Mouse (Mus musculus) regulatory T cell (primary cell): ENCODE measurements around the gene Tent4b.

Source experiments
- in situ Hi-C: fragments of 300-600 bp; cut with MboI, MseI; formaldehyde crosslinking; loops from one replicate; pipeline ENCODE4 v1.15.1; 2025; ENCODE audit warnings: high pct_unique_total_duplicates

Tent4b gene

DNA sequence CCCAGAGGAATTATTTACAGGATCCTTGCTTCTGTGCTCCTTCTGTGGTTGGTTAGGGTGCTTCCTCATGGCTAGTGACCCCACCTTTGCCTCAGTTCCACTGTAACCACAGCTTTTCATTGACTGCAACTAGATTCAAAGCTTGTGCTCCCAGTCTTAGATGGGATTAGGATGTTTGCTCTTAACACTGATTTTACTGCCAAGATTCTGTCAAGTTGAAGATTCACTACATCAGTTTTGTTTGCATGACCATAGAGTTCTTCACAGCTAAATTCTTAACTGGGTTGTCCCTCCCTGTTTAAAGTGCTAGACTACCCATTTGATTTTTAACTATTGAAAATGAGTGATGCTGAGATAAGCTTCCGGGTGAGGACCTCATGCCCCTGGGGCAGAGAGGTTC is 29.3 kb downstream of the Tent4b start:
- in situ Hi-C loops, result no loop called here

DNA sequence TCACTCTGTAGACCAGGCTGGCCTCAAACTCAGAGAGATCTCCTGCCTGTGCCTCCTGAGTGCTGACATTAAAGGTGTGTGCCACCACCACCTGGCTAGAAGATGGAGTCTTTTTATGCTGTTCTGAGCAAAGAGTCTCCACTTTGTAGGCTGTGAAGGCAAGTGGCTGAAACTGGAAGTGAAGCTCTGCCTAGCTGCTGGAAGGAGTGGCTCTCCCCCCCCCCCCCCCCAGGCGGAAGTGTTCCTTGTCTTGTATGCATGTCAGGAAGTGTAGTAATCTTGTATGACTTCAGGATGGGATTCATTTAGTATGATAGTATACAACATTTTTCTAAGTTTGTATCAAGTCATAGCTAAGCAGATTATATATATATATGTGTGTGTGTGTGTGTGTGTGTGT is 29.8 kb downstream of the Tent4b start:
- in situ Hi-C loops, result no loop called here

DNA sequence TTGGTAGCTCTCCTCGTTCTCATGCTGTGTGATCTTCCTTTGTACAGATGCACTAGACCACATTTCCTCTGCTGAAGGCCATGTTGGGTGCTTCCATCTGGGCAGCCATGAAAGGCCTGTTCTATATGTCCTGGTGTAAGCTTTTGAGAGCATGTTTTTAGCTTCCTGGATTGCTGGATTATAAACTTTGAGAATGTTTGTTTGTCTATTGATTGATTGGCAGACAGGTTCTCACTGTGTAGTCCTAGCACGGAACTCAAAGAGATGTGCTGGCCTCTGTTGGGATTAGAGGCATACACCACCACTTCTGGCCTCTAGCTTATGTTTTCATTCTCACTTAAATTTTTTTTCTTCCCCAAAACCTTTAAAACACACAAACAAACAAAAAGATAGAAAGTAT is 37.7 kb downstream of the Tent4b start:
- in situ Hi-C loops, result no loop called here

DNA sequence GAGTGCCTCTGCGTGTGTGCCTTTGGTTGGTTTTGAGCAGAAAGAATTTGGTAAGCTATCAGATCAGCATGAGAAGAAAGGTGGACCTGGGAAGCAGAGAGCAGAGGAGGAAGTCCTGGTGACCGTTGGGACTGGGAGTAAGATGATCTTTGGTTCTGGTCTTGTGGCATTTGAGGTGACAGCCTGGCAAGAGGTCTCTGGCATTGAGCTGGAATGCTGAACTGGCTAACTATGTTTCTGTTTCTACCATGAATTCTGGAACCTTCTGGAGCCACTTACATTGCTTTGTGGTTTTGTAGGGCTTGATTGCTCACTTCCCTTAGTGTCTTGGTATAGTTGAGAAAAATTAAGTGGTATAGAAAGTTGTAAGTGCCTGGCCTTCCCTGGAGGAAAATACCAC is 38.6 kb downstream of the Tent4b start:
- in situ Hi-C loops, result no loop called here

DNA sequence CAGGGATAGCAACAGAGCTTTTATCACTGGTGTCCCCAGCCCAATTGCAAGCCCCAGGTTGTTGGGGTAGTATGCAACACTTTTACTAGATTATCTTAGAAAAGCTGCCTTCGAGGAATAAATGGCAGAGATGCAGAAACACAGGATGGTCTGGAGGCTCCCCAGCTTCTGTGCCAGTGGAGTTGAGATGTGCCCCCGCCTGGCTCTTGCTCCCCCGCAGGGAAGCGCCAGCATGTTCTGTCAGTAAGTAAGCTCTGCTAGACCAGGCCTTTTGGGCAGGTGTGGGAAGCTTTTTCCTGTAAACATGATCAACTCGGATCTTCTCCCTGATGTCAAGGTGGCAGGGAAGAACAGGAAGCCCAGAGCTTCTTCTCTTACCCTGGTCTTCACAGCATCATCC is 40.3 kb downstream of the Tent4b start:
- in situ Hi-C loops, result no loop called here

DNA sequence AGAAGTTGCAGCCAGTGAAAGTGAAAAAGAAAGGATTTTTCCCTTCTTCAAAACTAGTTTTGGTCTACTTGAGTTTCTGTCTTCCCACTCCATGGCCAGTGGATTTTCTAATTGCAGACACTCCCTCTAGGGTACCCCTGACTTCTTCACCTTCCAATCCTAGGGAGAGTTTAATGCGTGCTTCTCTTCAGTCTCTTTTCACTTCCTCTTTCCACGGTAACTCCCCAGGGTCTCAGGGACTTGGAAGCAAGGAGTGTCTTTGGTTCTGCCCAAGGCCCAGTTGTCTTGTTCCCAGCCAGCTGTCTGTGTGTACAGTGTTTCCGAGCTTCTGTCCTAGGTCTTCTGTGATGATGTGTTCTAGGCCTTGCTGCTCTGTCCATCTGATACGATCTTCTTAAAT is 42.9 kb downstream of the Tent4b start:
- in situ Hi-C loops, result loop anchor here (5.0 kb wide), 1 partner anchor 40 kb away; no protein-coding TSS in a partner anchor

DNA sequence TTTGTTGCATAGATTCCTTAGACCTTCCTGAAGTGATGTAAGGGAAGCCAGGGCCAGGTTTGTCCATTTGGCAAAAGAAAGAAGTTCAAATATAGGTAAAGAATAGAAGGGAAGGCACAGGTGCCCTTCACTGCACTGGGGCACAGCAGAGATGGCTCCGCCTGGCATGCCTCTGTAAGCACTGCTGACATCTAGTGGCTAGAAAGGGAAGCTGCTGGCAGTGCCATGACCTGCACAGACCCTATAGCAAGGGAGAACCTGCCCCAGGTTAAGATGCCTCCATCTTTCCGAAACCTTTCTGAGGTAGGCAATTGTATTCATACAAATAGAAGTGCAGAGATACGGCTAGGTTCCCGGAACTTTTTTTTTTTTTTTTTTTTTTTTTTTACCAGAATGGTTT is 45.3 kb downstream of the Tent4b start:
- in situ Hi-C loops, result loop anchor here (5.0 kb wide), 1 partner anchor 42 kb away; no protein-coding TSS in a partner anchor

DNA sequence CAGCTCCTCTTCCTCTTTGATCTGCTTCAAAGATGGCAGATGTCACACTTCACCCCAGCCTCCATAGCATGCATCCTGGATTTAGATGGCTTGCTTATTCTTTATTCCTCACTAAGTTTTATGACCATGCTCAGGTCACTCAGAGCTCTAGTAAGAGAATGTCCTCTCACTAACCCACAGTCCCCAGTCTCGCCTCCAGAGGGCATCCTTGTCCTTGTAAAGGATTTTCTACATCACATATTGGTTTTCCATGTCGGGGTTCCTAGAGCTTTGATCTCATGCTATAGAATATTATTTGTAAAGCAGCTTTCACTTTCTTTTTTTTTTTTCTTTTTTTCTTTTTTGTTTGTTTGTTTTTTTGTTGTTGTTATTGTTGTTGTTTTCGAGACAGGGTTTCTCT is 53.8 kb downstream of the Tent4b start:
- in situ Hi-C loops, result no loop called here

DNA sequence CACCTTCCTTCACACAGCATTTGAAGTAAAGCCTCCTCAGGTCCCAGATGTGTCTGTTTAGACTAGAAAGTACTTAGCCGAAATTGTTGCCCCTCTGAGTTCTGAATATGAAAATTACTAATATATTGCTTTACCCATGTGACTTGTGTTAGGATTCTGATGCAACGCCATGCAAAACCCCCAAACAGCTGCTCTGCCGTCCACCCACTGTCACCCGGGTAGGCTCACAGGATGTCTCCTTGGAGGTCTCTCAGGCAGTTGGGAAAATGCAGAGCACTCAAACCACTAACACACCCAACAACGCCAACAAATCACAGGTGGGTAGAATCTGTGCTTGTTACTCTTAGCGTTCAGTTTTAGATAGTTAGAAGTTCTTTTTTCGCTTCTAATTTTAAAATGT is 55.9 kb downstream of the Tent4b start:
- in situ Hi-C loops, result no loop called here

DNA sequence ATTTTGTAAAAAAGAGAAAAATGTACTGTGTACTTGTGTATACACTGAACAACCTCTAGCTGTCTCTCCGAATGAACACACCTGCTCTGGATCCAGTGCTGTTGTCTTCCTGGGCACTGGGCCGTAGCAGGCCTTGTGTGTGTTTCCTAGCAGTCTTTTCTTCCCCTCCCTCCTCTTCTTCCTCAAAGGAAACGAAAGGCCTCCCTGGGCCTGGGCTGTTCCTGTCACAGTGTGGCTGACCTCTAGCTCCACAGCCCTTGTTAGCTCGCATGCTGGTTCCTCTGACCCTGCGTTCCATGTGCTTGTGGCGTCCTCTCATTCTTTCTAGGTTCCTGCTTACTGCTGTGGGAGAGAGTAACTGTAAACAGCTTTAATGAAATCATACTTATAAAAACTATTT is 59.0 kb downstream of the Tent4b start:
- in situ Hi-C loops, result no loop called here

DNA sequence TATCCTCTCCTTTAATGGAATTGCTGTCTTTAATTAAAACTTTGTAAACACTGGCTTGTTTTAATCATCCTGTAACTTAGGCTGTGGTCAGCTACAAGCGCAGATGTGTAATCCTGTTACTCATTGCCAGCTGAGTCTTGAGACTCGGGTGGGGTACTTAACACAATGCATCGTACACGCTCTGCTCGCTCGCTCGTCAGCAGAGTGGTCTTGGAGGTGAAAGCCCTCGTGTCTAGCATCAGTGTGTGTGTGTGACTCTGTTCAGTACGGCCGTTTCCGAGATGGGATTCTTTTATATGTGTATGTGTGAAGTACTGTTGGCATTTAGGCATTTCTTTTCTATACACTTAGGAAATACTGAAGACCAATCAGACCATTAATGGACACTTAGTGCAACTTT is 59.5 kb downstream of the Tent4b start:
- in situ Hi-C loops, result no loop called here

DNA sequence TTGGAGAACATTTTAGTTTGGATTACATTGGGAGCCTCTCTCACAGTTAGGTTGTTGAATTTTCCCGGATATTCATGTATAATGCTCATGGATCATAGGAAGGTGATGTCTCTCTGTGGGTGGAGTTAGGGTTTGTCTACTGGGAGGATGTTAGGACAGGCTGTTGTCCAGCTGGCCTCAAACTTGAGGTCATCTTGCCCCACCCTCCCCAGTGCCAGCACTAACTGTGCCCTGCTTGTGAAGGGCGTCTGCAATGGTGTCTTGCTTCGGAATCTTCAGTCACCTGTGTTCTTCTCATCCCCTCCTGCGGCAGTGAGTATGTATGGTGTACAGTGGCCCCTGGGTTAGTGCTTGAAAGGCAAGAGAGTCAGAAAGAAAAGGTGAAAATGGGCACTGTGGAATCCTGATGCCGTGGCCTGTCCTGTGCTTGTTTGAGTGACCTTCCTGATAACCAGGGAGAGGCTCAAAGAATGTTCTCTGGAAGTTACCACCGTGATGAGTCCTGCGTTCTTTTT is 61.5 kb downstream of the Tent4b start:
- in situ Hi-C loops, result no loop called here

DNA sequence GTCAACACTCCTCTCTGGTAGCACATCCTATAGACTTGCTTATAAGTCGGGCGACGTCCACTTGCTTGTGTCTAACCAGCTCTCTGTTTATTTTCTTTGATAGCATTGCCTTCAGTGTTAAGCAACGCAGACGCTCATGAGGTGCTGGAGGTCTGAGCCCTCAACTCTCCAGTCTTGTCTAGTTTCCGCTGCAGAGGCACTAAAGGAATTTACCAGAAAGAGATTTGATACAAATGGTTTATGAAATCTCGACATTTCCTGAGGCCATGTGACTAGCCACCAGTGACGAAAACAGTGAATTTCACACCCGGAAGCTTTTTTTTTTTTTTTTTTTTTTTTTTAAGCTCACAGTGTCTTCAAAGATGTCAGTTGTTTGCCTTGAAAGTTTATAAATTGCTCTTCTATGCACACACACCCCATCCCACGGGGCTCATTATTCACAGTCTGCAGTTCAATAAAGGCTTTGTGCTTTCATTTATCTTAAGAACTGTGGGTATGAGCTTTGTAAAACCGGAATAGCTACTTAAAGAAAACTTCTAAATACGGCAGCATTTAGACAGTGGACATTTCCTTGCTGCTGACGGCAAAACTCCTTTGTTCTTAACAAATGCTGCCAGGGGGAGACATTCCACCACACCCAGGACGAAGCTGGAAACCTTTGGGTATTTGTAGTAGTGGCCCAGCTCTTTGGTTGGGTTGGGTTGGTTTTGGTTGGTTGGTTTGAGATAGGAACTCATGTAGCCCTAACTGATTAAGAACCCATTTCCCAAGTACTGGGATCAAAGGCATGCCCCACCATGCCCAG is 64.0 kb downstream of the Tent4b start:
- in situ Hi-C loops, result no loop called here

DNA sequence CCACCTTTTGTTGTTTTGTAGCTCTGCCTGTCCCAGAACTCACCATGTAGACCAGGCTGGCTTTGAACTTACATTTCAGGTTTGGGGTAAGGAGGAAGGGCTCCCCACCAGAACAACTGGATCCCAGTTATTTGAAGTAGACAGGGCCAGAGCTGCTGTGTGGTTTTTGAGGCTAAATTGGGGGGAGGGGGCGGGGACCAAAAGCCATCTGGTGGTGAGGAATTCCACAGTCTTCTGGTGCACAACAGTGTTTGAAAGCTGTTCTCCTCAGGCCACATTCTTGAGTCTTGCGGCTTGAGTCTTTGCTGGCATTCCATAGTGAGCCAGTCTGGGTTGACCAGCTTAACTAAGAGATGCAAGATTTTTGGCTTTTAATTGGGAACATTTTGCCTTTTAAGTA is 66.5 kb downstream of the Tent4b start:
- in situ Hi-C loops, result no loop called here

DNA sequence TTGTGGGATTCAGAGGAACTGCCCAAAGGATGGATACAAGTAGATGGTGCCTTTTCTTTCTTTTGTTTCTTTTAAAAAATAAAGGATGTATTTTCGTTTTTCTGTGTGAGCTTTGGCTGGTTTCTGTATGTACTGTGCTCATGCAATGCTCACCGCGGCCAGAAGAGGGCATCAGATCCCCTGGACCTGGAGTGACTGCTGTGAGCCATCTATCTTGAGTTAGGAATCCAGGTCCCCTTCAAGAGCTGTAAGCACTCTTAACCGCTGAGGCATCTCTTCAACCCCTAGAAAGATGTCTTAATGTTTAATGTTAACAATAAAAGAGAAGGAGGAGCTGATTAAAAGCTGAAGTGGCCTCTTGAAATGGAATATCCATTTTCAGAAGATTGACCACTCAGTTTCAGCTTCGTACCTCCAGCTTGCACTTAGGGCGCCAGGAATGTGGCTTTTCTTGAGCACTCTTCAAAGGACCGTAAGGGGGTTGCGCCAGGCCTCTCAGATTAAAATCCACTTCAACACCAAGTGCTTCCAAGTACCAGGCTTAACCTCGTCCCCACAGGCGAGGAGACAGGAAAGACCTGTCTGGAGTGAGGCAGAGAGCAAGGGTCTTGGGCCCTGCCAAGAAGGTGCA is 67.3 kb downstream of the Tent4b start:
- in situ Hi-C loops, result no loop called here

DNA sequence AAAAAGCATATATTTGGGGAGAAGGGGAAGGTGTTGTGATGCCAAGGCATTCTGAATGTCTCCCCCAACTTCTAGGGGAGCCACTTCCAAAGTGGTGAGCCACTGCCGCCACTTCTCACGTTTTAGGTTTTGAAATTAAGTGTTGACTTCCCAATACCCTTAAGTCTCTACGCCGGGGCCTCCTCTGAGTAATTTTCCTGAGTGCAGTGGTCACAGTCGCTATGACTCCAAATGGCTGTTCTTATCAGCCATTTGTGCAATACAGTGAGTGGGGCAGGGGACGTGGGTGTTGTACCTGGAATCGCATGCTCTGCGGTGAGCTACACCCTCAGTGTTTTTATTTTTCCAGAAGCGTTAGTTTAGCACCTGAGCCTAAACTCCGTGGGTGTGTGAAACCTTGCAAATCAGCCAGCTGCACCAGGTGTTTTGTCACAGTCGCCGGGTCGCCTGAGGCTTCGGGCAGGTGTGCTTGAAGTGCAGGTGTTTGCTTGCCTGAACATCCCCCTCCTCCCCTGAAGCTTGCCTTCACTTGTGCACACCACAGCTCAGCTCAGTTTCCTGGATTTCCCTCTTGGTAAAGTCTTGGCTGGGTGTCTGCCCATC is 67.9 kb downstream of the Tent4b start:
- in situ Hi-C loops, result no loop called here

DNA sequence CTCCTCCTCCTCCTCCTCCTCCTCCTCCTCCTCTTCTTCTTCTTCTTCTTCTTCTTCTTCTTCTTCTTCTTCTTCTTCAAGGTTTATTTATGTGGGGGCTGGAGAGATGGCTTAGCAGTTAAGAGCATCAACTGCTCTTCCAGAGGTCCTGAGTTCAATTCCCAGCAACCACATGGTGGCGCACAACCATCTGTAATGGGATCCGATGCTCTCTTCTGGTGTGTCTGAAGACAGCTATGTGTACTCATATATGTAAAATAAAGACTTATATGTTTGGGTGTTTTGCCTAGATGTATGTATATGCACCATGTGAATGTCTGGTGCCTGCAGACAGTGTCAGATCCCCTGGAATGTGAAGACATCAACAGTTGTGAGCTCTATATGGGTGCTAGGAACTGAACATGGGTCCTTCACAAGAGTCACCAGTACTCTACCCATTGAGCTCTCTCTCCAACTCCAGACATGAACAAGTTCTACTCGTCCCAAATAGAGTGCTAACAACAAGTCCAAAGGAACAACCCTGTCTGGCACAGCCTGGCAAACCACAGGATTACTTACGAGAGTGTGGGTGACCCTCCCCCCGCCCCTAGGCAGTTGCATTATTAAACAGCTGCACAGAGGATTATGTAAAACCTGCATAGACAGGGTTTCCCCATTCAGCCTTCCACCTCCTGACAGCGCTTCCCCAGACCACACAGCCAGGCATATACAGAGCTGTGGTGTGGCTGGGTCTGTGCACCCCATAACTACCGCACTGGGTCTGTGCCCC is 70.3 kb downstream of the Tent4b start:
- in situ Hi-C loops, result no loop called here

DNA sequence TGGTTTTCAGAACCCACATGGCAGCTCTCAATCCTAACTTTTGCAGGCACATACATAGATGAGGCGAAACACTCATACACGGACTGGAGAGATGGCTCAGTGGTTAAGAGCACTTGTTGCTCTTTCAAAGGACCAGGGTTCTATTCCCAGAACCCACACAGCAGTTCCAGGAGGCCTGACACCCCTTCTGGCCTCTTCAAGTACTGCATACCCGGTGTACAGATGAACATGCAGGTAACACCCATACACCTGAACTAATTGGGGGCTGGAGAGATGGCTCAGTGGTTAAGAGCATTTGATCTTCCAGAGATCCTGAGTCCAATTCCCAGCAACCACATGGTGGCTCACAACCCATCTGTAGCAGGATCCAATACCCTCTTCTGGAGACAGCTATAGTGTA is 71.1 kb downstream of the Tent4b start:
- in situ Hi-C loops, result loop anchor here (5.0 to 10.0 kb wide), 2 partner anchors 37 to 365 kb away; partner anchors contain the start of gene Snx20

DNA sequence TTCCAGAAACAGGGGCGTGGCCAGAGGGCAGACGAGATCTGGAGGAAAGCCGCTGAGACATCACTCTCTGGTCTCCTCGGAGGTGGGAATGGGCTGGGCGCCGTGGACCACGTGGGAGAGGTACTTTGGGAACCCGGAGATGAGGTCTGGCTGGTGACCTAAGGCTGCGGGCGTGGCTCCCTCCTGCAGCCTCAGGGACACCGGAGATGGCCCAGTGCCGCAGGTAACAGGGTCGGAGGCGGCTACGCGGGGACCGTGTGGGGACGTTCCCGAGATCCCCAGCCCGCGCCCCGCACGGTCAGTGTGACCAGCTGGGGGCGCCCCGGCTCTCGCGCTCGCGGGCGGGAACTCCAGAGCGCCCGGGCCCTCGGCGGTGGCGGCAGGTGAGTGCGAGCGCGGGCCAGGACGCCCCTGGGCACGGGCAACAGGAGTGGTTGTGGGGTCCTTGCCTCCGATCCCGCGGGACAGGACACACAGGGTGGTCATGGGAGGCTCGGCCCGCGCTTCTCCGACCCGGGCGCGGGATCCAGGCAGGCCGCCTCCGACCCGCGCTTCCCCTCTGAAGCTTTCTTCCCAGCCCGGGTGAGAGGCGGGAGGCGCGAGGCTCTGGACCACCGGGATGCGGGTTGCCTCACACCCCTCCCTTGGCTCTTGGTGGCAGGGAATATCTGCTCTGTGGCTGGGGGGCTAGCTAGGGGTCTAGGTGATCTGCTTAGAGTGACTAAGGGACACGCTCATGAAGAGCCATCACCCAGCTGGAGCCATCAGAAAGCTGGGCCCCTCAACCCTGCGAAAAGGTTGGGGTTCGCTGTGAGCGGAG is 73.4 kb downstream of the Tent4b start, which contains the start of gene Adcy7:
Adcy7 (plus strand) TSS at position 173 of the 820 bp plus-strand sequence.
- in situ Hi-C loops, result loop anchor here (5.0 to 10.0 kb wide), 2 partner anchors 35 to 362 kb away; partner anchors contain the start of gene Snx20

DNA sequence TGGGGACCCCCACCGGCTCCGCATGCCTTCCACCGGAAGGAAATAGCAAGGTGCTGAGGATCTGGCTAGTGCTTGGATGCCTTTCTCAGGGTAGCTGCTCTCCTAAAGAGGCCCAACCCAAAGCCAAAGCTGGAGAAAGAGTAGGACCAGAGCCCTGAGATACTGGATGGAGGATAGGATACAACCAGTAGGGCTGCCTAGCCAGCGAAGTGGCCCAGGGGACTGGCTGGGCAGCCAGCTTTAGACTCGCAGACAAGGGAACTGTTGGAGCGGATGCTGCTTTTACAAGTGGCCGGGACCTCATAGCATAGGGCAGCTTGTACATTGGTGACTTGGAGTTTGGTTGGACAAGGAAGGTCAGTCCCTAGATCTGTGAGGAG is 74.0 kb downstream of the Tent4b start:
- in situ Hi-C loops, result loop anchor here (5.0 to 10.0 kb wide), 2 partner anchors 34 to 362 kb away; partner anchors contain the start of gene Snx20

DNA sequence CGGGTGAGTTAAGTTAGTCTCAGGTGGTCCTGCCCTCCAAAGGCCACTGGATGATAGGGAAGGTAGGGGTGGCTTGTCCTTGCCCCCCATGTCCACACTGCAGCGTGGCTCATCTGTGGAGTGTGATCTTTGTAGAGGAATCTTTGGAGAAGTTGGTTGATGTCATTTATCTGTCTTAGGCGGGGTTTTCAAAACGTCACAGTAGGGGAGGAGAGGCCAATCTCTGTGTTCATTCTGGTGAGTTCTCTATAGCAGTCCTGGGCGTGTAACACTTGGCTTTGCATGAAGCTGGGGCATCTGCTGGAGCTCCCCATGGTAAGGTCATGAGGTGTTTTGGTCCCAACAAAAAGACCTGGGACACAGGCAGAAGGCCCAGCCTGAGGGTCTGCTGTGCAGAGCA is 75.1 kb downstream of the Tent4b start:
- in situ Hi-C loops, result loop anchor here (5.0 to 10.0 kb wide), 2 partner anchors 33 to 361 kb away; partner anchors contain the start of gene Snx20
